Mouse (Mus musculus) lung, postnatal 4 days (tissue): ENCODE results near the gene Atp6v1c2.

Source experiments
- DNase-seq, 2 experiments: peaks; one replicate each; pipeline ENCODE4 v3.0.0; 2021

Atp6v1c2 gene

DNA sequence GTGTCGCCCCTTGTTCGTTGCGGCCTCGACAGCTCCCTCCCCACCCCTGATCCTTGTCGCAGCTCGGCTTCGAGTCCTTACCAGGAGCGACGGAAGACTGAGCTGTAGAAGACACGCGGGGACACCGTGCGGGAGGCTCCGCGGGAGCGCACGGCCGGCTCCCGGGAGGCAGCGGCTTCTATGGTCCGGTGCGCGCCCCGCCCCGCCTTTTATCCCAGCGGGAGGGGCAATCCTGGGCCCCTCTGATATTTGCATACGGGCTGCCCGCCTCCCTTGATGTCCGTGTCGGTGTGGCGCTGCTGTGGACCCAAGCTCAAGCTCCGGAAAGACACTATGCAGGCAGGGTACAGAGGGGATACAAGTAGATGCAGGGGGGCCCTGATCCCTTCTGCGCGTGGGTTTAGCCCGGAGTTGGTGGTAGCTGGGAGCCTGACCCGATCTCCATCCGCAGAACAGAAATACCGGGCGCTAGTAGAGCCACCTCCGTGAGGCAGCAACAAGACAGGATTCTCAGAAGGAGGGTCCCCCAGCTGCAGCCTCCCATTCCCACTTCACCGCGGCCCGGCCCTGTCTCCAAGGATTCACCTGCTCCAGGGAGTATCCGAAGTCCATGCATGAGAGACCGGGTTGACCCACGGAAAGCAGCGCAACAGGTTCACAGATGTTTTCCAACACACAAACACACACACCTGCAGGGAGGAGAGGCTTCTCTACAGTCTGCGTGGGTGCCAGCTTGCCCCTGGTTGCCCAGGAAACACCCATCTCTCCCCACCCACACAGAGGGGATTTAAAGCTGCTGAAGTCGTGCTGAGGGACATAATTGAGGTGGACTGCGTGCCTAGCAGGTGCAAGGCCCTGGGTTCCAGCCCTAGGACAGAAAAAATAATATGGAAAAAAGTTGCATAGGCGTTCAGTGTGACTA lies 4.3 kb downstream of the Atp6v1c2 start:
- DNase-seq, result peak; percentile 70 to 79

- DNase-seq, result peak in 1 of 2 experiments; percentile 55
Measured at GRCm38 (mm10) chr12:17318453-17318852, 10.7 kb downstream of the Atp6v1c2 start.

GRCm38 (mm10) chr12:17317970-17318369 lies 11.2 kb downstream of the Atp6v1c2 start:
- peak; percentile 17 to 46 for DNase-seq

GRCm38 (mm10) chr12:17316096-17316495 lies 13.1 kb downstream of the Atp6v1c2 start:
- DNase-seq, result peak; percentile 61 to 84

DNA sequence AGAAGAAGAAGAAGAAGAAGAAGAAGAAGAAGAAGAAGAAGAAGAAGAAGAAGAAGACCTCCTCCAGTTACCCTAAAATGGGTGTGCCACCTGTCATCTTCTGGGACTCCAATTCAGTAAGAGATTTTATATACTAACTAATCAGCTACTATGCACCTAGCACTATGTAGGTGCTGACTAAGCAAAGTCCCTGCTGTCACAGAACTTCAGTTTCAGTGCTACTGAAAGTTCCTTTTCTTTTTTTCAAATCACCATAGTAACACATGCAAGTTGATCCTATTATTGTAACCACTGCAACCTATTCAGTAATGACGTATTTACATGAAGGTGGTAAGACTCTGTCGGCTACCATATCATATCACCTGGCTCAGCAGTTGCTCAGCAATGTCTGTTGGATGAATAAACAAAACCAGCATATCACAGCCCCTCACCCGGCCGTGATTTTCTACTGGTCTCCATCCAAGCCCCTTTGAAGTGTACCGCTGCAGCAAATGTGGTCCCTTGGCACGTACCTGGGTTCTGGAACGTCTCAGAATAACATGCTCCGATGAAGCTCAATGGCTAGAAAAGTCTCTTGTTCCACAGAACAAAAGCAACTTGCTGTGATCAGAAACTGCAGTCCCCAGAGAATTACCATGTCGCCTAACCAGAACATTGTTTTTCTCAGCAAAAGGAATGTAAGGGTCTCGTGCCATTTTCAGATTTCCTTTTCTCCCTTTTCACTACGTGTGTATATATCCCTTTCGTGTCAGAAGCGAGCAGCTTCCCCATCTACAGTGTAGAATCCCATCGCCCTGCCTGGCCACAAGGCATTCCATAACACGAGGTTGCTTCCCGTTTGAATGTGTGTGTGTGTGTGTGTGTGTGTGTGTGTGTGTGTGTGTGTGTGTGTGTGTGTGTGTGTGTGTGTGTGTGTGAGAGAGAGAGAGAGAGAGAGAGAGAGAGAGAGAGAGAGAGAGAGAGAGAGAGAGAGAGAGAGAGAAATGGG lies 18.0 kb downstream of the Atp6v1c2 start:
- no peak for DNase-seq

DNA sequence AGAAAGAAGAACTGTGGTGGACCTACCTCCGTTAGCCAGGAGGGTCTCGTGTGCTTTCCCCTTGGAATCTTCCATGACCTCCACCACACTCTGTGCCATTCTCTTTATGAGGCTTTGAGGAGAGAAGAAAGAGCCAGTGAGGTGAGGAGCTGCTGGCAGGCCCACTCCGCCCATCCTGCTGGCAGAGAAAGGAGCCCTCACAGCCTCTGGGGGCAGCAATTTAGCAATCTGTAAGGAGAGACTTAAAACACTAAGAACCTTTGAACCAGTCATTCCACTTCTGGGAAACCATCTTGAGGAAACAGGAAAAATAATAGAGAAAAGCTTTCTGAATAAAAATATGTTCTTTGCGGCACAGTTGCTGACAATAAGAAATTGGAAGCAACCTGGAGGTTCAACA lies 20.9 kb downstream of the Atp6v1c2 start:
- peak in 1 of 2 experiments; percentile 56 for DNase-seq

- peak in 1 of 2 experiments; percentile 32 for DNase-seq
Measured at GRCm38 (mm10) chr12:17305445-17305844, 23.7 kb downstream of the Atp6v1c2 start.

- DNase-seq, result no peak
Measured at GRCm38 (mm10) chr12:17299902-17300301, 29.3 kb downstream of the Atp6v1c2 start.

GRCm38 (mm10) chr12:17296899-17297298 lies 32.3 kb downstream of the Atp6v1c2 start:
- DNase-seq, result no peak

GRCm38 (mm10) chr12:17290569-17290968 lies 38.6 kb downstream of the Atp6v1c2 start:
- peak; percentile 61 to 78 for DNase-seq

DNA sequence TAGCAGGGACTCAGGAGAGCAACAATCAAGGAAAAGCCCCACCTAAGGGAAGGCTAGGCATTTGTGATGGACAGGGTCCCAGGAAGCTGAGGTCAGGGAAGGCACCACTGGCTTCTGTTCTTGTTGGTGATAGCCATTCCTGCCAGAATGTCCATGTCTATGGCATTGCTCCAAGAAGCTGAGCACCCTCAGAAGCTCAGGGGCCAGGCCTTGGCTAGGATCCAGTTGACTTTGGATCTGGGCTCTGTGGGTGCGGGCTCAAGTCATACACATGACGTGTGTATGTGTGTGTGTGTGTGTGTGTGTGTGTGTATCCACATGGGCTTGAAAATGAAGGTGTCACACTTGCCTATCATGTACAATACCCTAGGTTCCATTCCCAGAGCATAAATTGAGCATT lies 39.2 kb downstream of the Atp6v1c2 start:
- DNase-seq, result peak; percentile 68 to 71

DNA sequence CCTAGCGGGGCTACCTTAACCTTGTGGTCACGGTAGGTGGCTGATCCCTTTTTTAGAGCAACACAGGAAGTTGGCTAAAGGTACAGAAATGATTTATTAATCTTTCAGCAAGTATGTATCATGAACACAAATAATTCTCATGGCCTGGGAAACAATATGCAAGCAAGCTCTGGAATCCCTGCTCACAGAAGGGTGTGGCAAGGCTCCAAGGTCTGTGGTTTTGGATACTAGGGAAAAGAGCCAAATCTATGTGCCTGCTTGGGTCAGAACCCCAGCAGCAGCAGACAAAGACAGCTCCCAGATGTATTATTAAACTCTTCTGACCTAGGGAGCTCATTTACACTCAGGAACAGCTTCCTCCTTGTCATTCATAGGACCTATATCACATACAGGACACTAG lies 40.1 kb downstream of the Atp6v1c2 start:
- no peak for DNase-seq

GRCm38 (mm10) chr12:17288496-17288895 lies 40.7 kb downstream of the Atp6v1c2 start:
- DNase-seq, result no peak

- DNase-seq, result no peak
Measured at GRCm38 (mm10) chr12:17273841-17274240, 55.3 kb downstream of the Atp6v1c2 start.

- peak in 1 of 2 experiments; percentile 52 for DNase-seq
Measured at GRCm38 (mm10) chr12:17271272-17271671, 57.9 kb downstream of the Atp6v1c2 start.

DNA sequence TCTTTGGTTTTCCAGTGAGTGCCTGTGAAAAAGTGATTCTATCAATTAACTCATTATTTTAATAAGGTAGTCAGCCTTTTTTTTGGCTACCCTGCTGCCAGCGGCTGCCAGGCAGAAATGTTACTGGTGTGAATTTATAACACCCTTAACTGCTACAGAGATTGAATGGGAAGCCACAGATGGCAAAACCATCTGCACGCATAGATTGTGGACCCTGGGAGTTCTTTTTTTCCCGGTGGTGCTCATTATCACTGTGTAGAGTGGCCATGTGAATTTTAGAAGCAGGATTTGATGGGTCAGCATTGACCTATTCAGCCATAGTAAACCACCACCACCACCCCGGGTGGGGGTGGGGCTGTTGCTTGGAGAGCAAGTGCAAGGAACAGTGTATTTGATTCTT lies 61.8 kb downstream of the Atp6v1c2 start:
- no peak for DNase-seq

DNA sequence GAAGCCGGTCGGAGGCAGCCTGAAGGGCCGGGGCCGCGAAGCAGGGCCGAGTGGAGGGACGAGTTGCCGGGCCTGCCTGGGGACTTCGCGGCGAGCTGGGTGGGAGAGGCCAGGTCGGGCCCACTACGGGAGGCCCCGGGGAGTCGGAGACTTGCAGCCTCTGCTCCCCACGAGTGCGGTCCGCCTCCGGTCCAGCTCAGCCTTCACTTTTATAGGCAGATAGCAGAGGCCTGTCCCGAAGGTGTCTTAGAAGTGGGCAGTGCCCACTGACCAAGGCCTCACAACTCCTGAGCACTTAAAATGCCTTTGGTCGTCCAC lies 62.5 kb downstream of the Atp6v1c2 start:
- DNase-seq, result no peak

- DNase-seq, result peak; percentile 96
Measured at GRCm38 (mm10) chr12:17265971-17266672, 63.0 kb downstream of the Atp6v1c2 start, which contains the start of gene Pdia6. Gene Pdia6 (plus strand): TSS chr12:17266545.

GRCm38 (mm10) chr12:17264826-17265225 lies 64.3 kb downstream of the Atp6v1c2 start:
- DNase-seq, result no peak

- no peak for DNase-seq
Measured at GRCm38 (mm10) chr12:17263881-17264280, 65.3 kb downstream of the Atp6v1c2 start.

GRCm38 (mm10) chr12:17261005-17261404 lies 68.2 kb downstream of the Atp6v1c2 start:
- DNase-seq, result no peak

- no peak for DNase-seq
Measured at GRCm38 (mm10) chr12:17258431-17258830, 70.7 kb downstream of the Atp6v1c2 start.

GRCm38 (mm10) chr12:17256905-17257304 lies 72.3 kb downstream of the Atp6v1c2 start:
- DNase-seq, result peak; percentile 31 to 67
